Mouse (Mus musculus) G1E (cell line): ENCODE results near the gene Hist1h2ak. TPM values are rescaled to one million over a fixed set of nuclear protein-coding genes. Genes with fewer than 3 reads are reported as not detected.
"Not testable (repeated sequence)": the region's sequence is repeated elsewhere in the genome, so short reads cannot be mapped to it uniquely, and the experiment has no call there.

Experiments
- ATAC-seq: 2 replicates; pipeline ENCODE4 v1.8.0; 2016; ENCODE audit warnings: mild to moderate bottlenecking; ENCODE audit not compliant: insufficient number of reproducible peaks, poor library complexity, low FRiP score, severe bottlenecking; ENCODE audit errors: extremely low read depth
- DNase-seq: peaks from one replicate; pipeline ENCODE4 v3.0.0; 2012; ENCODE audit warnings: low spot score
- H3K27me3 ChIP-seq: 2 replicates; pipeline ENCODE4 v1.6.1; 2012; ENCODE audit warnings: mild to moderate bottlenecking, low read length, inconsistent platforms; ENCODE audit not compliant: insufficient read depth
- H3K36me3 ChIP-seq: replicated peaks from 2 replicates; pipeline ENCODE3; 2012; ENCODE audit warnings: mild to moderate bottlenecking, inconsistent platforms
- H3K4me1 ChIP-seq: 2 replicates; pipeline ENCODE4 v1.6.1; 2012; ENCODE audit warnings: low read depth, low read length, inconsistent platforms, mixed read lengths; ENCODE audit not compliant: insufficient read depth
- H3K4me3 ChIP-seq: 2 replicates; pipeline ENCODE4 v1.5.1; 2012; ENCODE audit warnings: low read depth, mild to moderate bottlenecking, inconsistent platforms, low read length, moderate library complexity, mixed read lengths
- H3K9me3 ChIP-seq: replicated peaks from 2 replicates; pipeline ENCODE4 v1.6.1; 2012; ENCODE audit warnings: inconsistent platforms
- CTCF ChIP-seq: IDR thresholded peaks from 2 replicates; pipeline ENCODE4 v1.5.1; 2012; ENCODE audit warnings: low read depth, low read length, inconsistent platforms, mixed read lengths
- GATA1 ChIP-seq: IDR thresholded peaks from 2 replicates; pipeline ENCODE4 v1.6.1; 2012; ENCODE audit warnings: borderline replicate concordance, low read length, inconsistent platforms, mixed read lengths
- GATA2 ChIP-seq: IDR thresholded peaks from 2 replicates; pipeline ENCODE4 v1.6.1; 2012; ENCODE audit warnings: low read depth, low read length, inconsistent platforms, borderline replicate concordance
- POLR2AphosphoS5 ChIP-seq: IDR thresholded peaks from 2 replicates; pipeline ENCODE4 v1.6.1; 2012; ENCODE audit warnings: low read depth, low read length, inconsistent platforms; ENCODE audit not compliant: insufficient replicate concordance
- TAL1 ChIP-seq: conservative IDR thresholded peaks from 2 replicates; pipeline ENCODE4 v1.6.1; 2012; ENCODE audit warnings: low read depth, low read length, inconsistent platforms, mixed read lengths
- polyA plus RNA-seq: library from polyadenylated mRNA; stranded (reverse); fragments of >175 nt; gene quantifications from 2 replicates; pipeline ENCODE4 v1.2.3, GENCODE M21; 2012
- total RNA-seq, 2 experiments: library from RNA; stranded (forward) in 1 of 2; stranded (reverse) in 1 of 2; fragments of 200-1000 nt in 1 of 2; fragments of >200 nt in 1 of 2; fragmentation: Nextera tagmentation in 1 of 2; gene quantifications; 2 replicates each; pipeline ENCODE4 v1.2.3; 2014 to 2017

Hist1h2ak gene
- total RNA-seq (2014; fragmentation: Nextera tagmentation) (1,742 and 2,057 TPM in 2 replicates), total RNA-seq (2017) (1,288 and 1,589 TPM in 2 replicates), polyA plus RNA-seq (71.1 and 196 TPM in 2 replicates)

DNA sequence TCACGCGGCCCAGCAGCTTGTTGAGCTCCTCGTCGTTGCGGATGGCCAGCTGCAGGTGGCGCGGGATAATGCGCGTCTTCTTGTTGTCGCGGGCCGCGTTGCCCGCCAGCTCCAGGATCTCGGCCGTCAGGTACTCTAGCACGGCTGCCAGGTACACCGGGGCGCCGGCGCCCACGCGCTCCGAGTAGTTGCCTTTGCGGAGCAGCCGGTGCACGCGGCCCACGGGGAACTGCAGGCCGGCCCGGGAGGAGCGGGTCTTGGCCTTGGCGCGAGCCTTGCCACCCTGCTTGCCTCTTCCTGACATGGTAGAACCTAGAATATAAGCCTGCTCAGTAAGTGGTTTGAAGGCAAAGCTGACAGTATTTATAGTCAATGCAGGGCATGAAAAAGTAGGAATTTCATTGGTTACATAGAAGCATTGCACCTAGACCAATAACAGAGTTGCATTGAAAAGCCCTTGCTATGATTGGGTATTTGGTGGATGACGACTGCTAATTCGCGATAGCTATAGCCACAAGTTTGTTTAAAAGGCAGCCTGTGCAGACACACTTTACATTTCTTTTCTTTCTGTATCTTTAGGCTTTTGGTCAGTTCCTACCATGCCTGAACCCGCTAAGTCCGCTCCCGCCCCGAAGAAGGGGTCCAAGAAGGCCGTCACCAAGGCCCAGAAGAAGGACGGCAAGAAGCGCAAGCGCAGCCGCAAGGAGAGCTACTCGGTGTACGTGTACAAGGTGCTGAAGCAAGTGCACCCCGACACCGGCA lies at the start of gene Hist1h2ak, which contains the start of gene Hist1h2bn:
Gene Hist1h2ak, minus strand, starts transcription at position 304 of the 762 bp plus-strand sequence.
Gene Hist1h2bn, plus strand, starts transcription at position 600 of the 762 bp plus-strand sequence.
- H3K9me3 ChIP-seq, H3K36me3 ChIP-seq, H3K27me3 ChIP-seq: not testable (repeated sequence)
- H3K4me1 ChIP-seq, result peaks cover 31% of the 10 kb centered on the region
- DNase-seq (peak; percentile 82), ATAC-seq (peak; percentile 80)
- H3K4me3 ChIP-seq, result peak within 1 kb of the TSS; percentile 66; the same call in 1 of the 2 replicates

DNA sequence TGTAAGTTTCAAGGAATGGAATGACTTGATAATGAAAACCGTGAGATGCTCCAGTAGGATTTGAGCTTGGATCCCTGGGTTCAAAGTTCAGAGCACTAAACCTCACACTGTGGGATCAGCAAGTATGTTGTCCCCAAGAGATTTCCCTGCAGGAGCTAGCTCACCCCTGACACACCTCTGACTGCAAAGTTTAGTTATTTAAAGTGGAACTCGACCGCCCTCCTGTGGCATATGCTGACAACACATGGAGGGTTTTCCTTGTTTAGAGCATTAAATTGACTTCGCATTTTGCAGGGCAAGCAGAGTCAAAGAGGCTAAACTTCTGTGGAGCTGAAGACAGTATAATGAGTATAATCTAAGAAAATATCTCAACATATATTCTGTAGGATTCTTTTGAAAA lies 49.4 kb upstream of the Hist1h2ak start:
- not testable (repeated sequence) for DNase-seq, H3K9me3 ChIP-seq, H3K36me3 ChIP-seq, H3K4me1 ChIP-seq, H3K4me3 ChIP-seq, H3K27me3 ChIP-seq
- peak; percentile 66 for ATAC-seq

DNA sequence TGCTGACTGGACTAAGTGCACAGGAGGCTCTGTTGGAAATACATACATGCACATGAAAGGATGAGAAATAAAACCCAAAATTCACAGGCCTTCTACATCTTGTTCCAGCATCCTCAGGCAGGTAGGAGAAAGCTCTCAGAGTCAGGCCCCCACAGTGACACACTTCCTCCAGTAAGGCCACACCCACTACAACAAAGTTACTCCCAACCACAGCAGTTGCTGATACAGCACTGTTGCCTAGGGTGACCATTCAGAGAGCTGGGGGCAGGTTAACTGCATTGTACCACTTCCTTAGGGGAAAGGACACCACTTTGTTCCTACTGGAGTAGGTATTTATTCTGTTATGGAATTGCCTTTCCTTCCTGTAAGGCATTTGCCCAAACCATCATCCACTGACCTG lies 43.5 kb upstream of the Hist1h2ak start:
- H3K9me3 ChIP-seq, H3K27me3 ChIP-seq, H3K4me1 ChIP-seq, DNase-seq, H3K4me3 ChIP-seq, H3K36me3 ChIP-seq, ATAC-seq: not testable (repeated sequence)

DNA sequence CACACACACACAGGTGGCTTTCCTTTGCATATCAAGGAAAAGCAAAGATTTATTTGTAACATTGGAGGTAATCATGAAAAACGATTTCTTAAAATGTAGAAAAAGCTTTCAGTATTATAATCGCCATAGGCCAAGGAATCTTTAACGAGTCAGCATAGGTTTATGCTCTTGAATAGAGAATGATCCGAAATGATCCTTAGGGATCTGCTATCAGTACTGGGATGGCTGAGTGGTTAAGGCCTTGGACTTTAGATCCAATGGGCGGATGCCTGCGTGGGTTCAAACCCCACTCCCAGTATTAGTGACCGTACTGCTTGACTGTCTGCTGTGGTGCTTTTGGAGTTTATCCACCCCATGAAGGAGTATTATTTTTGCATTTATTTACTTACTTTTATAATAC lies 42.0 kb upstream of the Hist1h2ak start:
- H3K4me3 ChIP-seq, result no peak overlapping the region
- H3K9me3 ChIP-seq, result no peaks in the 10 kb centered on the region
- no peaks in the 10 kb centered on the region for H3K36me3 ChIP-seq
- H3K27me3 ChIP-seq, result no peaks in the 10 kb centered on the region
- TF ChIP-seq GATA1, result no peak
- TF ChIP-seq POLR2AphosphoS5, result no peak
- no peak for TF ChIP-seq CTCF
- no peak for TF ChIP-seq TAL1
- TF ChIP-seq GATA2, result no peak
- ATAC-seq, result no peak
- DNase-seq, result no peak
- H3K4me1 ChIP-seq, result peaks cover under 1% of the 10 kb centered on the region; the same call in 1 of the 2 replicates

DNA sequence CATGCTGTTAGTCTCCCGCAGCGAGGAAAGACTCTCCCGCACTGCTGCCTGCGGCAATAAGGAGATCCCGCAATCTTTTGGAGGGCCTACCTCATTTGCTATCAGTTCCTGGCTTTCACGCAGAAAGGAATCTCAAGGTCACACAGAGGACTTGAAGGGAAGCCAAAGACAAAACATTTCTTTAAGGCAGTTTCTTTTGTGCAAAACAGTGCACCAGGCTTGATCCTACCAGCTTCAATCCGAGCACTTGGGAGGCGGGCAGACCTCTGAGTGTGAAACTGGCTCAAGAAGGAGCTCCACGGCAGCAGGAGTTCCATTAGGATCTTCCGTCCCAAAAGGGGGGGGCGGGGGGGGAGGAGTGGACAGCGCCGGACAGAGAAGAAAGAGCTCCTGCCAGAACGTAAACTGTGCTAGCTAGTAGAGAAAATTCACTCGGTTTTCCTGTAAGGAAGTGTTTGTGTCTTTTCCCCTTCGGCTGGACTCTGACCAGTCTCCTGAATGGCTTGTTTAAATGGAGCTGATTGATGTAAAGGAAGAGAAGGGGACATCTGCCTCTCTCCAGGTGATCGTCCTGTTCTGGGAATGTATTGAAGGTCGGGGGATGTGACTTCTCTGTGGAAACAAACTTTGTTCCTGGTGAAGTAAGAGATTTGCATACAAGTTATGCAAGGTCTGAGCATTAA lies 37.1 kb upstream of the Hist1h2ak start:
- no peaks in the 10 kb centered on the region for H3K36me3 ChIP-seq
- DNase-seq (no peak), ATAC-seq (no peak)
- no peaks in the 10 kb centered on the region for H3K9me3 ChIP-seq
- no peak overlapping the region for H3K4me3 ChIP-seq
- H3K4me1 ChIP-seq, result peaks cover 21% of the 10 kb centered on the region
- no peaks in the 10 kb centered on the region for H3K27me3 ChIP-seq
- TF ChIP-seq POLR2AphosphoS5 (no peak), TAL1 (no peak), GATA2 (no peak), GATA1 (no peak), CTCF (no peak)

DNA sequence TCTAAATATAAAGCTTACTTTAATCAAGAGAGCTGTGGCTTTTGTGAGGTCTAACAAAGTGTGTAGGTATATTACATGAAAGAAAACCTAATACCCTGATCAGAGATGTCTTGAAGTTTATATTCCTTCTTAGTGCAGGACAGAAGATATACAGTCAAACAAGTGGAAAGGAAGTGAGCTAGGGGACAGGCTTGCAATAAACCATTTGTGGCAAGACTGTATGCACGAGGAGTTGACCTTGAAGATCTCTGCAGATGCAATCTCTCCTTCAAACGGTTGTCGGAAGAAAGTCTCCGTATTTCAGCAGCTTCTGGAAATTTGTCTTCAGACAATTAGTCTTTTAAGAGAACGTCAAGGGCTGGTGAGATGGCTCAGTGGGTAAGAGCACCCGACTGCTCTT lies 36.3 kb upstream of the Hist1h2ak start:
- DNase-seq, result no peak
- ATAC-seq, result no peak
- H3K27me3 ChIP-seq, result no peaks in the 10 kb centered on the region
- H3K4me1 ChIP-seq, result peaks cover 21% of the 10 kb centered on the region
- TF ChIP-seq TAL1 (no peak), POLR2AphosphoS5 (no peak), GATA1 (no peak), GATA2 (no peak), CTCF (no peak)
- no peaks in the 10 kb centered on the region for H3K9me3 ChIP-seq
- H3K36me3 ChIP-seq, result no peaks in the 10 kb centered on the region
- no peak overlapping the region for H3K4me3 ChIP-seq
